Mouse (Mus musculus) gastrocnemius, postnatal 14 days (tissue): Measurements from ENCODE around the gene Atp2c2. TPM values are rescaled to one million over a fixed set of nuclear protein-coding genes. Genes with fewer than 3 reads are reported as not detected.

Source experiments
- DNase-seq: peaks from one replicate; pipeline ENCODE4 v3.0.0; 2021; ENCODE audit warnings: mixed read lengths
- intact Hi-C: fragments of 180-260 bp; cut with DNase I; formaldehyde crosslinking; loops from one replicate; pipeline ENCODE4 v1.15.1; 2025; ENCODE audit warnings: low total_unique reads
- total RNA-seq, 2 experiments: library from RNA; stranded (reverse); gene quantifications; 2 replicates each; pipeline ENCODE4 v1.2.3; 2021

The Atp2c2 gene
- total RNA-seq, 2 experiments from 2014 or later, result 0.12 TPM; not detected in 1

DNA sequence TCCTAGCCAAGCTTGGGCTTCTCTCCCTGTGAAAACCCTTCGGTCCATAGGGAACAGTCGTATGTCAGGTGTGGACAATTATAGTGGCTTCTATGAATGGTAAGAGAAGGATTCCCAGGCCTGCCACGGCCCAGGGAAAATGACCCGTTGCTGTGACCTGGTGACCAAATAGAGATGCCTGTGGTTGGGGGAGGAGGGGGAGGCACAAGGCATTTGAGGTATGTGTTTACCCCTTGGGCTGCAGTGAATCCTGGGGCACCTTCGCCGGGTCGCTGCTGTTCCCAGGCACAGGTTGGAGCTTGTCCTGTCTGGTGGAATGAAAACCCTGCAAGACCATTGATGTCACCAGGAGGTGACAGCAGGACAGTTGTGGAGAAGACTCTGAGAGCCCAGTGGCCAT lies 5.1 kb upstream of the Atp2c2 start:
- intact Hi-C loops, result no loop called here
- DNase-seq, result no peak

- intact Hi-C loops, result no loop called here
- no peak for DNase-seq
Observed at GRCm38 (mm10) chr8:119697163-119697562, 2.6 kb upstream of the Atp2c2 start.

- peak; percentile 59 for DNase-seq
- intact Hi-C loops, result no loop called here
Observed at GRCm38 (mm10) chr8:119698960-119699359, 849 bp upstream of the Atp2c2 start.

- intact Hi-C loops, result loop anchor here (5.0 kb wide), 1 partner anchor 44 kb away; no protein-coding TSS in a partner anchor
- DNase-seq, result no peak
Observed at GRCm38 (mm10) chr8:119702965-119703364, 3.2 kb downstream of the Atp2c2 start.

DNA sequence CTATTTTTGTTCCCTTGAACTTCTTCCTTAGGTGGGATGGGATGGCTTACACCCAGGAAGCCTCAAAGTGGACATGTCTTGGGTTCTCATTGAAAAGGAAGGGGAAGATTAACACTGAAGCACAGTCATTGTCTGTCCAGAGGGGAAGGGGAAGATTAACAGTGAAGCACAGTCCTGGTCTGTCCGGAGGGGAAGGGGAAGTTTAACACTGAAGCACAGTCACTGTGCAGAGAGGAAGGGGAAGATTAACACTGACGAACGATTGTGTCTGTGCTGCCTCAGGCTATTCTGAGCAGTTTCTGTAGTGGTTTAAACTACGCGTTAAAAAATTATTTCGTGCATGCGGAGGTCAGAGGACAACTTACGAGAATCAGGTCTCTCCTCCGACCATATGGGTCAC lies 7.3 kb downstream of the Atp2c2 start:
- intact Hi-C loops, result no loop called here
- DNase-seq, result no peak

GRCm38 (mm10) chr8:119708471-119708870 lies 8.7 kb downstream of the Atp2c2 start:
- no peak for DNase-seq
- intact Hi-C loops, result no loop called here

DNA sequence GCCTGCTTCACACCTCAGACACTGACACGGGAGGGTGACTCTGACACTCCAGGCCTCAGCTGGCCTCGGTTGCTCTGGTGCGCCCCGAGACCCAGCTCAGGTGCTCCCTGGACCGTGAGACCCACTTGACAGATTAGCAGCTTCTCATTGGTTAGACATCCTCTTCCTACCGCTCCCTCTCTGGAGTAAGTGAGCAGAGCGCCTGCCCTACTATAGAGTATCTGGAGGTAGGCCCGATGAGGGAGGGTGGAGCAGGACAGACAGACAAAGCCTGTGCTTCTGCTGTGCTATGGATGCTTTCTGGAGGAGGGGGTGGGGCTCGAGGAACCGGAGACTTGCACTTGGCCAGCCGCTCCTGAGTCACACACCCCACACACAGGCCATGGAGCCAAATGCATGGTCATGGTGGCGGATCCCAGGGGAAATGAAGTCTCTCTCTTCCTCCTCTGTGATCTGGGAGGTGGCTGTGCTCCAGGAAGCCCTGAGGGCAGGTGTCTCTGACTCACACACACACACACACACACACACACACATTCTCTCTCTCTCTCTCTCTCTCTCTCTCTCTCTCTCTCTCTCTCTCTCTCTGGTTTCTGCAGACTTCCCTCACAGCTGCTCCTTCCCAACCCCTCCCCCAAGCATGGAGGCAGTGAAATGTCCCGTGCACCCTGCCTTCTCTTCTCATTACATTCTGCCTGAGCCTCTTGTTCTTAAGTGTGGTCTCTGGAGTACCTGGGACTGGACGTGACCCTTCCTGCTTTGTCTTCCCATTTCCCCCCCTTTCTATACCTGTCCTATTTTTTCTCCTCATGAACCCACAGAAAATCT lies 9.3 kb downstream of the Atp2c2 start:
- peak; percentile 68 for DNase-seq
- intact Hi-C loops, result no loop called here

GRCm38 (mm10) chr8:119709703-119710093 lies 9.9 kb downstream of the Atp2c2 start:
- no peak for DNase-seq
- intact Hi-C loops, result no loop called here

DNA sequence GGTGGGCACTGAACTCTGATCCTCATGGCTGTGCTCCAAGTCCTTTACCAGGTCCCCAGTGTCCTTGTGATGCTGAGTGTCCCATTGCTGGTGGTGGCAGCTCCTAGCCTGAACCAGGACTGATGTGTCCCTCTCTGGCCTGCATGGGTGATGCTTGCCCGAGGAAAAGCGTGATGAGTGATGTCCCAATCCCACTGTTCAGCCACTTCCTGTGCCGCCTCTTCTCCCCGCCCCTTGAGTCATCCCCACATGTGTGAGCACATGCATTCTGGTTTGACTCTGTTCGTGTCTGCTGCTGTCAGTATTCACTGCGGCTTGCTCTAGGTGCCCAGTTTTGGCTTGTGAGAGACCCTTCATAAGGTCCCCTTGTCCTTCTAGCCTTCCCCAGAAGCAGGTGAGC lies 12.4 kb downstream of the Atp2c2 start:
- no peak for DNase-seq
- intact Hi-C loops, result no loop called here

DNA sequence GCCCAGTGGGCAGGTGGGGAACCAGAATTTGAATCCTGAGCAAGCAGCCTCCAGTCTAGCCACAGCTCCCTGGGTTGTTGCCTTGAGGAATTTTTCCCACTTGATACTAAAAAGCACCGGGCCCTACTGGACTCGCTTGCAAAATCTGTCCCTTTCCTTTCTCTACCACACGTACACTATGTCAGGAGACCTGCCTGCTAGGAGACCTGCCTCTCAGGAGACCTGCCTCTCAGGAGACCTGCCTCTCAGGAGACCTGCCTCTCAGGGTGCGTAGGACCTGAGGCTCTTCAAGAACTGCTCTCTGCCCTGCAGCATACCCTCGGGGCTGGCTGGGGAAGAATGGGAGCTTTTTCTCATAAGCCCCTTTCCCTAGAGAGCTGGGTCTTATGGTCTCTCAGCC lies 13.6 kb downstream of the Atp2c2 start:
- intact Hi-C loops, result no loop called here
- DNase-seq, result no peak

DNA sequence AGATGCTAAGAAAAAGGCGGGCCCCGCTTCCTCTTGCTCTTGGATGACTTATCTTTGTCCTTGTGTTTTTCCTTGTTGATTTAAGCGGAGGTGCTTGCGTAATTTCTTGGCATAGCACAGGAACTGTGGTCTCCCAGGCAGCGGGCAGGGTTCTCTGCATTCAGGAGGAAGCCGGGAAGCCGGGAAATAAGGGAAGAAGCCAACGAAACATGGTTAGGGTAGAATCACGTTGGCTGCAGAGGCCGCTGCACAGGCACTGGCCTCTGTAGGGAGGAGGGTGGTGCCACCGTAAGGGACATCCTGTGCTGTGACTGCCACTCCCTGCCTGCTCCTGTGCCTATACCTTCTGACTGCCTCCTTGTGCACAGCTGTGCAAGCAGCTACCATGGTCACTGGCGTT lies 15.4 kb downstream of the Atp2c2 start:
- DNase-seq, result no peak
- intact Hi-C loops, result no loop called here

GRCm38 (mm10) chr8:119716730-119717299 lies 17.0 kb downstream of the Atp2c2 start:
- intact Hi-C loops, result no loop called here
- DNase-seq, result no peak

GRCm38 (mm10) chr8:119717765-119718164 lies 18.0 kb downstream of the Atp2c2 start:
- DNase-seq, result no peak
- intact Hi-C loops, result no loop called here

DNA sequence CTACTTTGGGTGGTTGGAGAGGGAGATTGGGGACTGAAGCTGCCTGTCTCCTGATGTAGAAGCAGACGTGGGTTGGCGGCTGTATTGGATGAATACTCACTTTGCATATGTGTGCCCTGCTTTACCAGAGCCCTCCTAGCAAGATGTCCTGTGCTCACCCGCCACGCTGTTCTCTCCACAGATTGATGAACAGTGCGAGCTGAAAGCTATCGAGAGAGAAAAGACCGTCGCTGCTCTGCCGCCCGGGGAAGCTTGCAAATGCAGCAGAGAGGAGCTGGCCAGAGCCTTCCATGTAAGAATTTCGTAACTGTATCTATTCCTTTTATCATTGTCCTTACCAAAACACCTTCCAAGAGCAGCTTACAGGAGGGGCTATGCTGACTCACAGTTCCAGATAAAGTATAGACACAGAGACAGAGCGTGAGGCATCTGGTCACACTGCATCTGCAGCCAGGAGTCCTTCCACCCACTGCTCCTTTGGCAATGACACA lies 19.2 kb downstream of the Atp2c2 start:
- no peak for DNase-seq
- intact Hi-C loops, result no loop called here

DNA sequence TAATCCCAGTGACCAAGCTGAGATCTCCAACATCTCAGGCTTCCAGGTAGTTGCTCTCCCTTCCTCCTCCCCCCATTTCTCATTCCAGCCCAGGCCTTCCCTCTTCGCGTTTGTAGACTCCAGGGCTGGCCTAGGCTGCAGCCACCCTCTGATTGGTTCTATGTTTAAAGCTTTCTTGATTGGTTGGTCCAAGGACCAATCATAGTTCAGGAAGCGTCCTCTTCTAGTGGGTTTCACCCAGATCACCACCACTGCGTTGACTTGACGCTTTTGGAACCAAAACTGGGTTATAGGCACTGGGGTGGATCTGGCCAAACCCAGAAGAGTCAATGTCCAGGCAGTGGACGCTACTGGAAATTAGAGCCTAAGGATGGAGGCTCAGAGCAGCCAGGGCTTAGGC lies 22.5 kb downstream of the Atp2c2 start:
- intact Hi-C loops, result no loop called here
- DNase-seq, result no peak

DNA sequence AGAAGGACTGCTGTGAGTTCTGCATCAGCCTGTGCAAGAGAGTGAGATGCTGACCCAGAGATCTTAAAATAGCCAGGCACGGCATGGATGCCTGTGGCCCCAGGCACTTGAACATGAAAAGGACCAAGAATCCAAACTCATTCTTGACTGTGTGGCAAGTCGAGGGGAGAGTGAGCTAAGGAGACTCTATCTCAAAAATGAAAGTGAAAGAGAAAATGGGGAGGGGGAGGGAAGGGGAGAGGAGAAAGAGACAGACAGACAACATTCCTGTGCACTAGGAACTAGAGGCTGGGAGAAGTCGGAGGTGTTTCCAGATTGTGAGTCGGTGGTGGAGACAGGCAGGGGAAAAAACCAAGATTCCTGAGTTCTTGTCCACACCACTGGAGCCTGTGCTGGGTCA lies 23.9 kb downstream of the Atp2c2 start:
- DNase-seq, result no peak
- intact Hi-C loops, result no loop called here

- intact Hi-C loops, result no loop called here
- DNase-seq, result no peak
Observed at GRCm38 (mm10) chr8:119724596-119724995, 24.8 kb downstream of the Atp2c2 start.

DNA sequence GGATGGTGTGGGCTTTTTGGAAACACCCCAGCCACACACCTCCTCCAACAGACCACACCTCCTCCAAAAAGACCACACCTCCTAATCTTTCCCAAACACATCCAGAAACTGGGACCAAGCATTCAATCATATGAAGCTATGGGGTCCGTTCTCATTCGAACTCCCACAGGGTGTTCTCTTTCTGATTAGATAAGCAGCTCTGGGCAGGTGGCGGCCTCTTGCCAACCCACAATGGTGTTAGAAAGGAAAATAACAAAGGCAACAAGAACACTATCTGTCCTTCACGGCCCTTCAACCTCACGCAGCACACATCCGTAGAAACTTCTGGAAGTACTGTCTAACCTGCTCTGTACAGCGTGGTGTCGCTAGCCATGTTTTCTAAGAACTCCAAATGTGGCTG lies 27.3 kb downstream of the Atp2c2 start:
- DNase-seq, result no peak
- intact Hi-C loops, result no loop called here

DNA sequence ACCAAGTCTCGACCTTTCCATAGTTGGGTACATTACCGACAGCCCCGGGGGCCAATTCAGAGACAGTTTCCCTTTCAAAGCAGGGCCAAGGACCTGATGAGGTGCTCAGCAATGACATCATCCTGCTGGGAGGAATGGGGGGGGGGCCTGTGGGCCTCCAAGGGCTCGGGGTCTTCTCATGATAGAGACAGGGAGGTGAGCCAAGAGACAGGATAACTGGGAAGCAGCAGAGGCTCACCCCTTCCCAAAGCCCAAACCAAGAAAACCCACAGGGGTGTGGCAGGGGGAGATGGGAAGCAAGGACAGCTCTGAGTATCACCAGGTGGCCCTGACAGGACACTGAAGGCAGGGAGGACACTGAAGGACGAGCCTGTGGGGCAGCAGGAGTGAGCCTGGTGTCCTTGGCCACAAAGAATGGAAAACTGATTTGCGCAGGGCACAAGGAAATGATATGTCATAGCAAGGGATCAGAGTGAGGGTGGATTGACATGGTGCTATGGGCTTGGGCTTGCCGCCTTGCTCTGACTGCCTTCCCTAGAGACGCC lies 28.6 kb downstream of the Atp2c2 start:
- no peak for DNase-seq
- intact Hi-C loops, result no loop called here

DNA sequence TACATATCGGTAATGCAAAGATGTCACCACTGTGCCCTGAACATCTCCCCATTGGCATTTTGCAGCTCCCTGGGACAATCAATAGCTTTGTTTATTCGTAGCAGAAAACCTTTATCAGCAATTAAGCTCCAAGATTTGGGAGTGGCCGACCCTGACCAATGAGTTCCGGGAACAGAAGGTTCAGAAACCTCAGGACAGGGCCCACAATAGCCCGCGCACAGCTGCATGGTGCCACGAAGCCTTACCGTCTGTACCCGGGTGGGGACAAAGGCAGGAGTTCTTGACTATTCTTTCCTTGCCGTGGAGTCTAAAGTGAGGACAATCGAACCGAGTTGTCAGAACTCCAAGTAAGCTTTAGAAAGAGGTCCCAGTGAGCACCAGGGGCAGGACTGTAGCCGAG lies 32.3 kb downstream of the Atp2c2 start:
- intact Hi-C loops, result no loop called here
- no peak for DNase-seq

DNA sequence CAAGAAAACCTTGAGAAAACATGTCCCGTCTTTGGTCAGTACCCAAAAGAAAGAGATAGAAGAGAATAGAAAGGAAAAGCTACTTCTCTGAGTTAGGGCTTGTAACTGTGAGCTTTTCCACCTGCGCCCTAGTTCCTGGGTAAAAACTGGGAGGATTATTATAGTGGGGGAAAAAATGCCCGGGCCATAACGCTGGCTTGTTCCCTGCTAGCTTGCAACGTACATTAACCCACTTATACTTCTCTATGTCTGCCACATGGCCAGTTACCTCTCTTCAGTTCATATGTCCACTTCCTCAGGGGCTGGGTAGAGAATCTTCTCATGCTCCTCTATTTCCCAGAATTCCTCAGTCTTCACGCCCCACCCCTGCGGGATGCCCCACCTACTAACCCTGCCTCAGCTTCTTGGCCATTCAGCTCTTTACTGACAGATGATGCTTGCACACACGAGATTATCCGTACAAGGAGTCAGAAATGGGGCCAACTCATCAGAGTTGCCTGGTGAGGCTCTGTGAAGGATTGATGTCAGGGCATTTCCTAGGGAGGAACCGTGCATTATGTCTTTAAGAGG lies 36.6 kb downstream of the Atp2c2 start:
- intact Hi-C loops, result no loop called here
- no peak for DNase-seq
